Mouse (Mus musculus): ENCODE data around the gene Gnai2. TPM values are rescaled to one million over a fixed set of nuclear protein-coding genes. Genes with fewer than 3 reads are reported as not detected.
"Not testable (repeated sequence)": the region's sequence is repeated elsewhere in the genome, so short reads cannot be mapped to it uniquely, and the experiment has no call there.

Gene Gnai2
- polyA plus RNA-seq (2014; fragmentation: Nextera tagmentation; extraction: Ambion mirVana): 234 and 258 TPM in 2 replicates

- H3K27me3 ChIP-seq (ENCODE audit: control insufficient read depth, insufficient read depth, low read length): no peaks in the 10 kb centered on the region
- H3K4me3 ChIP-seq (ENCODE audit: low read depth, low read length): peak within 1 kb of the TSS; percentile 88
- no peaks in the 10 kb centered on the region for H3K36me3 ChIP-seq (ENCODE audit: control insufficient read depth, insufficient read depth, low read length)
- peak within 1 kb of the TSS; percentile 99 for H3K4me2 ChIP-seq (ENCODE audit: low read depth, low read length)
- WGBS: 3% methylated on average over 37 of the region's 38 CpGs
- H3K4me1 ChIP-seq (ENCODE audit: control insufficient read depth, insufficient read depth, low read length): peaks cover 42% of the 10 kb centered on the region
- H3K9me3 ChIP-seq (ENCODE audit: control insufficient read depth, low read length): no peaks in the 10 kb centered on the region
- peak within 1 kb of the TSS; percentile 82 for H3K9ac ChIP-seq (replicated peaks; ENCODE audit: low read depth, low read length)
- H3K27ac ChIP-seq (ENCODE audit: low read depth, low read length): peak within 1 kb of the TSS; percentile 90
- ATAC-seq (ENCODE audit: low read depth): peak; percentile 89
Measured at GRCm38 (mm10) chr9:107635279-107636028, at the start of gene Gnai2. TSS of gene Gnai2 (minus strand) at chr9:107635367.

- H3K4me3 ChIP-seq (ENCODE audit: low read depth, low read length): no peak overlapping the region
- no peaks in the 10 kb centered on the region for H3K9me3 ChIP-seq (ENCODE audit: control insufficient read depth, low read length)
- 90% methylated on average over 20 of the region's 20 CpGs for WGBS
- ATAC-seq (ENCODE audit: low read depth): no peak
- no peaks in the 10 kb centered on the region for H3K4me1 ChIP-seq (ENCODE audit: control insufficient read depth, insufficient read depth, low read length)
- H3K9ac ChIP-seq (replicated peaks; ENCODE audit: low read depth, low read length): no peak overlapping the region
- H3K27me3 ChIP-seq (ENCODE audit: control insufficient read depth, insufficient read depth, low read length): no peaks in the 10 kb centered on the region; the same call in 1 of the 2 replicates
- H3K36me3 ChIP-seq (ENCODE audit: control insufficient read depth, insufficient read depth, low read length): no peaks in the 10 kb centered on the region; the same call in 1 of the 2 replicates
- H3K27ac ChIP-seq (ENCODE audit: low read depth, low read length): no peak overlapping the region
- H3K4me2 ChIP-seq (ENCODE audit: low read depth, low read length): no peak overlapping the region
Measured at GRCm38 (mm10) chr9:107682405-107682804, 47.2 kb upstream of the Gnai2 start.

GRCm38 (mm10) chr9:107679501-107679900 lies 44.3 kb upstream of the Gnai2 start, which contains the start of gene Gnat1:
TSS of gene Gnat1 (minus strand) at chr9:107679712.
- H3K4me2 ChIP-seq (ENCODE audit: low read depth, low read length): no peak within 1 kb of the TSS
- H3K4me3 ChIP-seq (ENCODE audit: low read depth, low read length): no peak within 1 kb of the TSS
- H3K27me3 ChIP-seq (ENCODE audit: control insufficient read depth, insufficient read depth, low read length): peaks cover 15% of the 10 kb centered on the region; the same call in 1 of the 2 replicates
- no peak within 1 kb of the TSS for H3K27ac ChIP-seq (ENCODE audit: low read depth, low read length)
- no peak within 1 kb of the TSS for H3K9ac ChIP-seq (replicated peaks; ENCODE audit: low read depth, low read length)
- H3K4me1 ChIP-seq (ENCODE audit: control insufficient read depth, insufficient read depth, low read length): peaks cover 8% of the 10 kb centered on the region
- ATAC-seq (ENCODE audit: low read depth): no peak
- WGBS: 42% methylated on average over 5 of the region's 5 CpGs
- H3K9me3 ChIP-seq (ENCODE audit: control insufficient read depth, low read length): no peaks in the 10 kb centered on the region
- no peaks in the 10 kb centered on the region; the same call in 1 of the 2 replicates for H3K36me3 ChIP-seq (ENCODE audit: control insufficient read depth, insufficient read depth, low read length)

- Histone ChIP-seq H3K27ac (ENCODE audit: low read depth, low read length) (no peak overlapping the region), H3K9me3 (ENCODE audit: control insufficient read depth, low read length) (no peaks in the 10 kb centered on the region), H3K9ac (replicated peaks; ENCODE audit: low read depth, low read length) (no peak overlapping the region), H3K4me3 (ENCODE audit: low read depth, low read length) (no peak overlapping the region), H3K4me2 (ENCODE audit: low read depth, low read length) (no peak overlapping the region), H3K4me1 (ENCODE audit: control insufficient read depth, insufficient read depth, low read length) (peaks cover 8% of the 10 kb centered on the region), H3K27me3 (ENCODE audit: control insufficient read depth, insufficient read depth, low read length) (peaks cover 15% of the 10 kb centered on the region; the same call in 1 of the 2 replicates), H3K36me3 (ENCODE audit: control insufficient read depth, insufficient read depth, low read length) (no peaks in the 10 kb centered on the region; the same call in 1 of the 2 replicates)
- ATAC-seq (ENCODE audit: low read depth): no peak
- 95% methylated on average over 2 of the region's 2 CpGs for WGBS
Measured at GRCm38 (mm10) chr9:107678861-107679260, 43.7 kb upstream of the Gnai2 start.

- H3K27ac ChIP-seq (ENCODE audit: low read depth, low read length); H3K36me3 ChIP-seq (ENCODE audit: control insufficient read depth, insufficient read depth, low read length); H3K9me3 ChIP-seq (ENCODE audit: control insufficient read depth, low read length); H3K4me1 ChIP-seq (ENCODE audit: control insufficient read depth, insufficient read depth, low read length); H3K9ac ChIP-seq (replicated peaks; ENCODE audit: low read depth, low read length); H3K4me3 ChIP-seq (ENCODE audit: low read depth, low read length); H3K4me2 ChIP-seq (ENCODE audit: low read depth, low read length); ATAC-seq (ENCODE audit: low read depth): not testable (repeated sequence)
- peaks cover 15% of the 10 kb centered on the region; the same call in 1 of the 2 replicates for H3K27me3 ChIP-seq (ENCODE audit: control insufficient read depth, insufficient read depth, low read length)
- 38% methylated on average over 14 of the region's 14 CpGs for WGBS
Measured at GRCm38 (mm10) chr9:107677819-107678526, 42.8 kb upstream of the Gnai2 start.

GRCm38 (mm10) chr9:107677091-107677784 lies 42.1 kb upstream of the Gnai2 start:
- no peak overlapping the region for H3K4me2 ChIP-seq (ENCODE audit: low read depth, low read length)
- no peaks in the 10 kb centered on the region for H3K36me3 ChIP-seq (ENCODE audit: control insufficient read depth, insufficient read depth, low read length)
- H3K4me3 ChIP-seq (ENCODE audit: low read depth, low read length): no peak overlapping the region
- no peak overlapping the region for H3K9ac ChIP-seq (replicated peaks; ENCODE audit: low read depth, low read length)
- H3K27ac ChIP-seq (ENCODE audit: low read depth, low read length): no peak overlapping the region
- H3K27me3 ChIP-seq (ENCODE audit: control insufficient read depth, insufficient read depth, low read length): peaks cover 15% of the 10 kb centered on the region; the same call in 1 of the 2 replicates
- H3K4me1 ChIP-seq (ENCODE audit: control insufficient read depth, insufficient read depth, low read length): peaks cover 8% of the 10 kb centered on the region
- H3K9me3 ChIP-seq (ENCODE audit: control insufficient read depth, low read length): no peaks in the 10 kb centered on the region
- WGBS: 19% methylated on average over 17 of the region's 17 CpGs
- no peak for ATAC-seq (ENCODE audit: low read depth)

GRCm38 (mm10) chr9:107676302-107676701 lies 41.1 kb upstream of the Gnai2 start:
- no peaks in the 10 kb centered on the region for H3K9me3 ChIP-seq (ENCODE audit: control insufficient read depth, low read length)
- no peak overlapping the region for H3K27ac ChIP-seq (ENCODE audit: low read depth, low read length)
- peak overlapping the region; percentile 52 for H3K4me2 ChIP-seq (ENCODE audit: low read depth, low read length)
- peak overlapping the region; percentile 25; the same call in 1 of the 2 replicates for H3K9ac ChIP-seq (replicated peaks; ENCODE audit: low read depth, low read length)
- H3K4me3 ChIP-seq (ENCODE audit: low read depth, low read length): peak overlapping the region; percentile 22
- H3K27me3 ChIP-seq (ENCODE audit: control insufficient read depth, insufficient read depth, low read length): peaks cover 15% of the 10 kb centered on the region; the same call in 1 of the 2 replicates
- no peaks in the 10 kb centered on the region for H3K36me3 ChIP-seq (ENCODE audit: control insufficient read depth, insufficient read depth, low read length)
- 2% methylated on average over 25 of the region's 25 CpGs for WGBS
- peaks cover 8% of the 10 kb centered on the region for H3K4me1 ChIP-seq (ENCODE audit: control insufficient read depth, insufficient read depth, low read length)
- no peak; the same call in 1 of the 2 replicates for ATAC-seq (ENCODE audit: low read depth)

GRCm38 (mm10) chr9:107675671-107676301 lies 40.6 kb upstream of the Gnai2 start:
- under 1% methylated on average over 39 of the region's 39 CpGs for WGBS

More at GRCm38 (mm10) chr9:107675671-107676301, 40.6 kb upstream of the Gnai2 start:
- Histone ChIP-seq H3K9ac (replicated peaks; ENCODE audit: low read depth, low read length) (0 out of 2 replicates have a peak overlapping the region, but pooled peaks have one; percentile 25), H3K9me3 (ENCODE audit: control insufficient read depth, low read length) (no peaks in the 10 kb centered on the region), H3K4me1 (ENCODE audit: control insufficient read depth, insufficient read depth, low read length) (peaks cover 8% of the 10 kb centered on the region), H3K36me3 (ENCODE audit: control insufficient read depth, insufficient read depth, low read length) (no peaks in the 10 kb centered on the region), H3K4me3 (ENCODE audit: low read depth, low read length) (peak overlapping the region; percentile 22), H3K27ac (ENCODE audit: low read depth, low read length) (no peak overlapping the region), H3K27me3 (ENCODE audit: control insufficient read depth, insufficient read depth, low read length) (peaks cover 15% of the 10 kb centered on the region; the same call in 1 of the 2 replicates), H3K4me2 (ENCODE audit: low read depth, low read length) (peak overlapping the region; percentile 52)
- 0 out of 2 replicates have a peak, but pooled peaks have one; percentile 47 for ATAC-seq (ENCODE audit: low read depth)

All from neural tube, embryonic 14.5 days (tissue).